Mouse (Mus musculus) megakaryocyte, embryonic 14.5 days (primary cell): ENCODE measurements around the gene Trpc4ap. TPM values are rescaled to one million over a fixed set of nuclear protein-coding genes. Genes with fewer than 3 reads are reported as not detected.
A peak's percentile ranks its signal among the peaks of the same experiment; 100 is the strongest.

Experiments
- H3K27me3 ChIP-seq: replicated peaks from 2 replicates; pipeline ENCODE3; 2012; ENCODE audit warnings: inconsistent platforms
- H3K36me3 ChIP-seq: replicated peaks from 2 replicates; pipeline ENCODE3; 2012; ENCODE audit warnings: low read length, inconsistent platforms, mixed read lengths
- H3K4me1 ChIP-seq: 2 replicates; pipeline ENCODE4 v1.6.1; 2012; ENCODE audit warnings: inconsistent platforms
- H3K4me3 ChIP-seq: replicated peaks from 2 replicates; pipeline ENCODE3; 2012; ENCODE audit warnings: moderate library complexity, mild to moderate bottlenecking, inconsistent platforms
- H3K9me3 ChIP-seq: 2 replicates; pipeline ENCODE4 v1.6.1; 2012; ENCODE audit warnings: inconsistent platforms
- FLI1 ChIP-seq: IDR thresholded peaks from 2 replicates; pipeline ENCODE4 v1.6.1; 2012; ENCODE audit warnings: low read length, inconsistent platforms, mixed read lengths
- GATA1 ChIP-seq: IDR thresholded peaks from 3 replicates; pipeline ENCODE4 v1.6.1; 2012; ENCODE audit warnings: mixed read lengths, low read length, inconsistent platforms, borderline replicate concordance
- polyA plus RNA-seq: library from polyadenylated mRNA; stranded (reverse); fragments of >175 nt; gene quantifications from 2 replicates; pipeline ENCODE4 v1.2.3, GENCODE M21; 2012; ENCODE audit warnings: low replicate concordance; ENCODE audit not compliant: insufficient read depth

Gene Trpc4ap
- polyA plus RNA-seq, 1 experiment, result 80.8 TPM

DNA sequence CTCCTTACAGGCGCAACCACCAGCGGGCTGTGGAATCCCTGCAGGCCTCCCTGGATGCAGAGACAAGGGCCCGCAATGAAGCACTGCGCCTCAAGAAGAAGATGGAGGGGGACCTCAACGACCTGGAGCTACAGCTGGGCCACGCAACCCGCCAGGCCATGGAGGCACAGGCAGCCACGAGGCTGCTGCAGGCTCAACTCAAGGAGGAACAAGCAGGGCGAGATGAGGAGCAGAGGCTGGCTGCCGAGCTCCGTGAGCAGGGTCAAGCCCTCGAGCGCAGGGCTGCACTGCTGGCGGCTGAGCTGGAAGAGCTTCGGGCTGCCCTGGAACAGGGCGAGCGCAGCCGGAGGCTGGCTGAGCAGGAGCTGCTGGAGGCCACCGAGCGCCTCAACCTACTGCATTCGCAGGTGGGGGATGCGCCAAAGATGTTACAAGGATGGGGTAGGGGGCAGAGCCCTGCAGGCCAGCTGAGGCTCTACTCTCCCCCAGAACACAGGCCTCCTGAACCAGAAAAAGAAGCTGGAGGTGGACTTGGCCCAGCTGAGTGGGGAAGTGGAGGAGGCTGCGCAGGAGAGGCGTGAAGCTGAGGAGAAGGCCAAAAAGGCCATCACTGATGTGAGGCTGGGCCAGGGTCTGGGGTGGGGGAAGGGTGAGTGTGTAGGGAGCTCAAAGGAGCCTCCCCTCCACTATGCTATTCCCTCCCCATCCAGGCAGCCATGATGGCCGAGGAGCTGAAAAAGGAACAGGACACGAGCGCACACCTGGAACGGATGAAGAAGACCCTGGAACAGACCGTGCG is 59.8 kb downstream of the Trpc4ap start:
- Histone ChIP-seq H3K36me3 (peaks cover 76% of the 10 kb centered on the region), H3K27me3 (peaks cover 43% of the 10 kb centered on the region), H3K4me1 (peaks cover 26% of the 10 kb centered on the region), H3K9me3 (no peaks in the 10 kb centered on the region), H3K4me3 (no peak overlapping the region)
- no peak for TF ChIP-seq FLI1
- TF ChIP-seq GATA1, result no peak

DNA sequence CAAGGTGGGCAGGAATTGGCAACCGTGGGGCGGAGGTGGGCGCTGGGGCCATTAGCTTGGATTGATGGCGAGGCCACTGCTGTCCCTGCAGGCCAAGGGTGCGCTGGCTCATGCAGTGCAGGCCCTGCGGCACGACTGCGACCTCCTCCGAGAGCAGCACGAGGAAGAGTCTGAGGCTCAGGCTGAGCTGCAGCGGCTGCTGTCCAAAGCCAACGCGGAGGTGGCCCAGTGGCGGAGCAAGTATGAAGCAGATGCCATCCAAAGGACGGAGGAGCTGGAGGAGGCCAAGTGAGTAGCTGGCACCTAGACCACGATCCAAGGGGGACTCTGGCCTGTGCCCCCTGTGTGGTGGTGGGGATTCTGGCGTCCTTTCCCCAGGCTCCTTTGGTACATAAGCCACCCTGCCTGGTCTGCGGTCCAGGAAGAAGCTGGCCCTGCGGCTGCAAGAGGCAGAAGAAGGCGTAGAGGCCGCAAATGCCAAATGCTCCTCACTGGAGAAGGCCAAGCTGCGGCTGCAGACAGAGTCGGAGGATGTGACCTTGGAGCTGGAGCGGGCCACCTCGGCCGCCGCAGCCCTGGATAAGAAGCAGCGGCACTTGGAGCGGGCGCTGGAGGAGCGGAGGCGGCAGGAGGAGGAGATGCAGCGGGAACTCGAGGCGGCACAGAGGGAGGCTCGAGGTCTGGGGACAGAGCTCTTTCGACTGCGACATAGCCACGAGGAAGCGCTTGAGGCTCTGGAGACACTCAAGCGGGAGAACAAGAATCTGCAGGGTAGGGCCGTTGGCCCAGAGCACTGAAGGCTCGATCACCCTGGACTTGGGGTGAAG is 61.4 kb downstream of the Trpc4ap start:
- Histone ChIP-seq H3K36me3 (peaks cover 61% of the 10 kb centered on the region), H3K27me3 (peaks cover 54% of the 10 kb centered on the region)
- TF ChIP-seq FLI1 (no peak), GATA1 (no peak)

DNA sequence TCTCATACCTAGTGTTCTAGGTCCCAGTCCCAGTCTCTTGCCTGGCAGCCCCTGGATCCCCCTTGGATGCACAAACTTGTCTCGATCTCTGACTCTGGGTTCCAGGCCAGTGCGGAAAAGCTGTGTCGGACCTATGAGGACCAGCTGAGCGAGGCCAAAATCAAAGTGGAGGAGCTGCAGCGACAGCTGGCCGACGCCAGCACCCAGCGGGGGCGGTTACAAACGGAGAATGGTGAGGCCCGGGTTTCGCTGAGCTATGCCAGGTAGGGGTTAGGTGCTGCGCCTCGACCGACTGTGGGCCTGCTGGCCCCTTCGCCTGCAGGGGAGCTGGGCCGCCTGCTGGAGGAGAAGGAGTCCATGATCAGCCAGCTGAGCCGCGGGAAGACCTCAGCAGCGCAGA is 62.0 kb downstream of the Trpc4ap start:
- TF ChIP-seq GATA1, result no peak
- no peak for TF ChIP-seq FLI1
- peaks cover 38% of the 10 kb centered on the region for H3K4me1 ChIP-seq
- no peak overlapping the region for H3K4me3 ChIP-seq
- H3K36me3 ChIP-seq, result peaks cover 55% of the 10 kb centered on the region
- peaks cover 58% of the 10 kb centered on the region for H3K27me3 ChIP-seq
- H3K9me3 ChIP-seq, result no peaks in the 10 kb centered on the region

More for the DNA sequence above, 61.4 kb downstream of the Trpc4ap start:
- Histone ChIP-seq H3K4me3 (no peak overlapping the region), H3K4me1 (peaks cover 32% of the 10 kb centered on the region), H3K9me3 (no peaks in the 10 kb centered on the region)

DNA sequence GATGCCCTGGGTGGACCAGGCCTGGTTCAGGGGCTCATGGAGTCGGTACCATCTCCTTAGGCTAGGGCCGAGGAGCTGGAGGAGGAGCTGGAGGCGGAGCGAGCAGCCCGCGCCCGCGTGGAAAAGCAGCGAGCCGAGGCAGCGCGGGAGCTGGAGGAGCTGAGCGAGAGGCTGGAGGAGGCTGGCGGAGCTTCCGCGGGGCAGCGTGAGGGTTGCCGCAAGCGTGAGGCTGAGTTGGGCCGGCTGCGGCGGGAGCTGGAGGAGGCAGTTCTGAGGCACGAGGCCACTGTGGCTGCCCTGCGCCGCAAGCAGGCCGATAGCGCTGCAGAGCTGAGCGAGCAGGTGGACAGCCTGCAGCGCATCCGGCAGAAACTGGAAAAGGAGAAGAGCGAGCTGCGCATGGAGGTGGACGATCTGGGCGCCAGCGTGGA is 62.9 kb downstream of the Trpc4ap start:
- peaks cover 46% of the 10 kb centered on the region for H3K36me3 ChIP-seq
- H3K4me3 ChIP-seq, result peak overlapping the region; percentile 91
- H3K27me3 ChIP-seq, result peaks cover 58% of the 10 kb centered on the region
- TF ChIP-seq FLI1, result no peak
- TF ChIP-seq GATA1, result no peak
- peaks cover 47% of the 10 kb centered on the region for H3K4me1 ChIP-seq
- no peaks in the 10 kb centered on the region for H3K9me3 ChIP-seq

DNA sequence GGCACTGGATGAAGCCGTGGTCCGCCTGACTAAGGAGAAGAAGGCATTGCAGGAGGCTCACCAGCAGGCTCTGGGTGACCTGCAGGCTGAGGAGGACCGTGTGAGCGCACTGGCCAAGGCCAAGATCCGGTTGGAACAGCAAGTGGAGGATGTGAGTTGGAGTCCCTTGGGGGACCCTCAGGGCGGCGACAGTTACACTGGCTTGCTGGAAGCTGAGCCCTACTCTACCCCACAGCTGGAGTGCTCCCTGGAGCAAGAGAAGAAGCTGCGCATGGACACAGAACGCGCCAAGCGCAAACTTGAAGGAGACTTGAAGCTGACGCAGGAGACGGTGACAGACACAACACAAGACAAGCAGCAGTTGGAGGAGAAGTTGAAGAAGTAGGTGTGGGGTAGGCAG is 63.7 kb downstream of the Trpc4ap start:
- Histone ChIP-seq H3K27me3 (peaks cover 60% of the 10 kb centered on the region), H3K36me3 (peaks cover 38% of the 10 kb centered on the region), H3K4me3 (no peak overlapping the region), H3K9me3 (no peaks in the 10 kb centered on the region), H3K4me1 (peaks cover 48% of the 10 kb centered on the region)
- no peak for TF ChIP-seq FLI1
- no peak for TF ChIP-seq GATA1

DNA sequence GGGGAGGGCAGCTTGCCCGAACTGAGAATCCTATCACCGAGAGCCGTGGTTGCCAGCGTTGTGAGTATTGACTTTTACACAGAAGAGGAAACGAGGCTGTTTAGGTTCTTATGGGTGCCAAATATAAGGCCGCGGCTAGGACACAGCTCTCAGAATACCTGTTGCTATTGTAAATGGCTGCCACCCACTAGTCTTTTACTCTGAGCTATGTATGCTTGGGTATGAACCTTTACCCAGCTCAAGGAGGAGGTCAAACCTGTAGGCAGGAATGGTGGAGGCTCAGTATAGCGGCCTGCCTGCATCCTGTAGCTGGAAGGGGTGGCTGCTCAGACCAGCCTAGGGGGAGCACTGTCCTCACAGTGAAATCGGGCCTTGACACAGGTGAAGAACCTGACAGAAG is 64.1 kb downstream of the Trpc4ap start:
- Histone ChIP-seq H3K36me3 (peaks cover 34% of the 10 kb centered on the region), H3K27me3 (peaks cover 64% of the 10 kb centered on the region), H3K4me1 (peaks cover 51% of the 10 kb centered on the region), H3K4me3 (no peak overlapping the region), H3K9me3 (no peaks in the 10 kb centered on the region)
- TF ChIP-seq GATA1, result no peak
- no peak for TF ChIP-seq FLI1

DNA sequence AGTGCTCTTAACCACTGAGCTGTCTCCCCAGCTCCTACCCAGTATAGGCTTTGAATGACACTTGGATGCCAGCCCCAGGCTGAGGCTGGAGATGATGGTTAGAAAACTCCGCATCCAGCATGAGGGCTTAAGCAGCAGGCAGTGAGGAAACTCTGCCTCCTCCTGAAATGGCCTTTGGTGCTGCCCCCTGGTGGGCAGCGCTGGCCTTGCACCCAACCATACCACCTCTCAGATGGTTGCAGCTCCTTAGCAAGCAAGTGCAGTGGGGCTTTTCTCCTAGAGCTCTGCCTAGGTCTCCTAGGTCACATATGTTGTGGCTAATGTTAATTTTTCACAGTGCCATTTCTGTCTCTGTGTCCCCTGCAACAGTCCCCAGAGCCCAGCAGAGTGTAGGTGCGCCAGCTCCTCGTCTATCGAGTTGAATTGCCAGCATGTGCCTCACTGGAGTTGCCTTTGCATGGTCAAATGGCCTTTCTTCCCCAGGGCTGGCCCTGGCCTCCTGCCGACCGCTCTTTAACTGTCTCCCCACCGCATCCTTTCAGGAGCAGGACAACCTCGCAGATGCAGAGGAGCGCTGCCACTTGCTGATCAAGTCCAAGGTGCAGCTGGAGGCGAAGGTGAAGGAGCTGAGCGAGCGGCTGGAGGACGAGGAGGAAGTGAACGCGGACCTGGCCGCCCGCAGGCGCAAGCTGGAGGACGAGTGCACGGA is 65.0 kb downstream of the Trpc4ap start:
- no peaks in the 10 kb centered on the region for H3K9me3 ChIP-seq

DNA sequence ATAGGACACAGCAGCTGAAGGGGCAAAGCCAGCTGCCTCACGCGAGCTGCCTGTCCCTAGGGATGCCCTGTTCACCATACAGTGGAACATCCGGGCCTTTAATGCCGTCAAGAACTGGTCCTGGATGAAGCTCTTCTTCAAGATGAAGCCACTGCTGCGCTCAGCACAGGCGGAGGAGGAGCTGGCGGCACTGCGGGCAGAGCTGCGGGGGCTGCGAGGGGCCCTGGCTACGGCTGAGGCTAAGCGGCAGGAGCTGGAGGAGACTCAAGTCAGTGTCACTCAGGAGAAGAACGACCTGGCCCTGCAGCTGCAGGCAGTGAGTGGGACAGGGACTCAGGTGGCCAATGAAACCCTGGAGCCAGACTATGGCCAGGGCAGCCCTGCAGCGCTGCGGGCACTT is 65.9 kb downstream of the Trpc4ap start:
- no peak overlapping the region for H3K4me3 ChIP-seq
- TF ChIP-seq FLI1, result no peak
- TF ChIP-seq GATA1, result no peak
- peaks cover 76% of the 10 kb centered on the region for H3K27me3 ChIP-seq
- H3K36me3 ChIP-seq, result peaks cover 16% of the 10 kb centered on the region
- H3K9me3 ChIP-seq, result no peaks in the 10 kb centered on the region
- peaks cover 63% of the 10 kb centered on the region for H3K4me1 ChIP-seq

More for the DNA sequence above, 65.0 kb downstream of the Trpc4ap start:
- TF ChIP-seq FLI1 (no peak), GATA1 (no peak)
- H3K27me3 ChIP-seq, result peaks cover 73% of the 10 kb centered on the region
- H3K4me3 ChIP-seq, result no peak overlapping the region
- peaks cover 25% of the 10 kb centered on the region for H3K36me3 ChIP-seq
- peaks cover 60% of the 10 kb centered on the region for H3K4me1 ChIP-seq

DNA sequence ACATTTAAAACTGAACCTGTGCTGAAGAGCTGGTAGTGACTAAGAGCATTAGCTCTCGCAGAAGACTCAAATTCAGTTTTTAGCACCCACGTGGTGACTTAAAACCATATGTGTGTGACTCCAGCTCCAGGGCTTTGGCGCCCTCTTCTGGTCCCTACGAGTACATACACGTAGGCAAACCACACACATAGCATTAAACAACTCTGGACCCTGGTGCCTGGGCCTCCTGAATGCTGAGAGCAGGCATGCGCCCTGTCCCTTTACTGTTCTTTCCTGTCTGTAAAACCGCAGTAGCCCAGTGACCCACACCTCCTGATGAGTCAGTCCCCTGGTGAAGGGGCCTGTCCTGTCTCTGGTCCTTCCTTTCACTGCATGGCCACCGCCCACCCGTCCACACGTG is 67.5 kb downstream of the Trpc4ap start:
- peaks cover 72% of the 10 kb centered on the region for H3K27me3 ChIP-seq
- peaks cover 62% of the 10 kb centered on the region for H3K4me1 ChIP-seq
- no peak for TF ChIP-seq FLI1
- TF ChIP-seq GATA1, result no peak
- H3K36me3 ChIP-seq, result peaks cover 3% of the 10 kb centered on the region
- no peaks in the 10 kb centered on the region for H3K9me3 ChIP-seq
- H3K4me3 ChIP-seq, result peak overlapping the region; percentile 33
